Mouse (Mus musculus) kidney, adult 10 weeks (tissue): ENCODE measurements around the gene Rgs10. TPM values are rescaled to one million over a fixed set of nuclear protein-coding genes. Genes with fewer than 3 reads are reported as not detected.

Experiments used
- polyA plus RNA-seq: library from polyadenylated mRNA; stranded (reverse); fragments of 350-450 nt; fragmentation: Illumina TruSeq; extraction: RNeasy Lipid Tissue Mini Kit (QIAGEN cat#74804); gene quantifications from one replicate; pipeline ENCODE4 v1.2.3, GENCODE M21; 2014; ENCODE audit warnings: low read depth, low replicate concordance

Gene Rgs10
- polyA plus RNA-seq: 4.5 TPM

DNA sequence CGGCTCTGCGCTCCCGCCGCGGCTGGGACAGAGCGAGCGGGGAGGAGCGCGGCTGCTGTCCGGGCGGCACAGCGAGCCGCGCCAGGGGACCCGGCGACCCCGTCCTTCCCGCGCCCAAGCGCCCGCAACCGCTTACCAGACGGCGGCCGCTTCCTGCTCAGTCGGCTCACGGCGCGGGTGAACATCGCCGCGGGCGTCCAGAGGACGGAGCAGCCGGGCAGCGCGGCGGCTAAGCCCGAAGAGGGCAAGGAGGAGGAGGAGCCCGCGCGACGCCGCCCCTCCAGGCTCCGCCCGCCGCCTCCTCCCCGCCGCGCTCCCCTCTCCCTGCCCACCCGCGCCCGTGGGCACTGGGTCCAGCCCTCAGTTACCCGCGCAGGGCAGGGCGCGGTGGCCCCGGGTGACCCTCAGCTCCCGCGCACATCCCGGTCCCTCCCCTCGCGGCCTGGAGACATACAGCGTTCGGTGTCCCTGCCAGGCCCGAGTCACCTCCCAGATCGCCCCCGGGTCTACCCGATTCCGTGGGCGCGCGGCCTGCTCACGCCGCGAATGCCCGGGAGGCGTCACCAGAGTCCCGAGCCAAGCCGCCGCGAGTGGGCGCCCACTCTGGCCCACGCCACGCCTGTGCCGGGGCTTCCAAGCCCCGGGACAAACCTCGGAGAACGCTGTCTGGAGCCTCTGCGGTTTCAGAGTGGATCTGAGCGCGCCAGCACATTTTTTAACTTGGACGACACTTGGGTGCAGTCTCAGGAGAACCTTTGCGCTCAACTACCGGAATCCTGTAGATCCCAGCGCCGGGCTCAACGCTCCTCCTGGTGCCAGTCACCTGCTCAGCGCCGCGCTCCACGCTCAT, at the start of gene Rgs10:
Gene Rgs10, minus strand, starts transcription at position 829 of the 850 bp plus-strand sequence.

DNA sequence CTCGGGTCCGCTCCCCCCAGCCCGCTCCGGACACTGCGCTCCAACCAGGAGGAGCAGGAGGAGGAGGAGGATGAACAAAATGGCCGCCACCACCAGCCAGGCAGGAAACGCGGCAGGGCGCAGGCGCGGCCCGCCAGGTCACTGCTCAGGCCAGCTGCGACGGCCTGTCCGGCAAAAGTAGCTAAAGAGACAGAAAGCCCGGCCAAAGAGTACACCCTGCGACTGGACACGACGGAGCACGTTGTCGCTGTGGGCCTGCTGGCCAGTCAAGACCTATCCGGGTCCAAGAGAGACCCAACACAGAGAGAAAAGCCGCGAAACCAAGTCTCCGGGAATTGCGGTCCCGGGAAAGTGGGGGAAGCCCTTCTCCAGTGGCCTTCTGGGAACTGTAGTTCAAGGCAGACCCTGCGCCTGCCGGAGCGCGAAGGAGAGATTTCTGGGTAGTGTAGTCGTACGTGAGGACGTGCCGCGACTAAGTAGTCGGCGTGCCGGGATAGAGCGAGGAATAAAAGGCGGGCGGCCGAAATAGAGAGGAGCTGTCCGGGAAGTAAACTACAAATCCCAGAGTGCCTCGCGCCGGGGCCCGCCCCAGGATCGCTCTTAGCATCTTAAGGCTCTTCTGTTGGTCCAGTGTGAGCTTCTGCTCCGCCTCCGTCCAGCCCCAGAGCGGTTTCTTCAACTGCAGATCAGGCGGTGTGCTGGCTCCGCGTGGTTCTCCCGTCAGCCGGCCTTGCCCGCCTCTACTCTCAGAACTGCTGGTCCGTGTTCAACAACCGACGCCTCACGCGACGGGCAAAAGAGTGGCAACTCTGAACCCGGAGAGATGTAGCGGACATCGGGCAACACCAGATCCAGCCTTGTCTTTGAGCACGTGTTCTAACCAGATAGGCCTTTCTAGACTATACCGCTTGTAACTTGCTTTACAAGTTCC, 43.0 kb upstream of the Rgs10 start, which contains the start of gene Tial1:
Gene Tial1, minus strand, starts transcription at position 433 of the 931 bp plus-strand sequence.

Other genes starting within 250 kb of the Rgs10 start
- not detected for gene Cox6a2, start 212.4 kb downstream of the Rgs10 start, polyA plus RNA-seq
- gene Armc5, start 181.4 kb downstream of the Rgs10 start, polyA plus RNA-seq: 1.2 TPM
- 7.5 TPM for gene 9130023H24Rik, start 180.7 kb downstream of the Rgs10 start, polyA plus RNA-seq
- 1.3 TPM for gene Tgfb1i1, start 171.9 kb downstream of the Rgs10 start, polyA plus RNA-seq
- gene Slc5a2, start 153.1 kb downstream of the Rgs10 start, polyA plus RNA-seq: 27.4 TPM
- 4.4 TPM for gene BC017158, start 120.6 kb downstream of the Rgs10 start, polyA plus RNA-seq
- gene Tial1, start 43.0 kb upstream of the Rgs10 start, polyA plus RNA-seq: 100 TPM
- 8.2 TPM for gene Bag3, start 104.9 kb upstream of the Rgs10 start, polyA plus RNA-seq
- 89.4 TPM for gene Inpp5f, start 192.6 kb upstream of the Rgs10 start, polyA plus RNA-seq